Mouse (Mus musculus) cortical plate, adult 2 months (tissue): ENCODE results near the gene Faiml.

Experiments
- CTCF ChIP-seq: fragments of 200-500 bp; IDR thresholded peaks from 2 replicates; pipeline ENCODE4 v1.5.1; 2011; ENCODE audit warnings: mild to moderate bottlenecking, control low read depth, low read length; ENCODE audit not compliant: insufficient read depth; ENCODE audit errors: extremely low read depth
- POLR2A ChIP-seq: fragments of 200-500 bp; IDR thresholded peaks from 2 replicates; pipeline ENCODE4 v1.6.1; 2011; ENCODE audit warnings: mild to moderate bottlenecking, low read length, control low read depth; ENCODE audit not compliant: insufficient read depth; ENCODE audit errors: extremely low read depth

DNA sequence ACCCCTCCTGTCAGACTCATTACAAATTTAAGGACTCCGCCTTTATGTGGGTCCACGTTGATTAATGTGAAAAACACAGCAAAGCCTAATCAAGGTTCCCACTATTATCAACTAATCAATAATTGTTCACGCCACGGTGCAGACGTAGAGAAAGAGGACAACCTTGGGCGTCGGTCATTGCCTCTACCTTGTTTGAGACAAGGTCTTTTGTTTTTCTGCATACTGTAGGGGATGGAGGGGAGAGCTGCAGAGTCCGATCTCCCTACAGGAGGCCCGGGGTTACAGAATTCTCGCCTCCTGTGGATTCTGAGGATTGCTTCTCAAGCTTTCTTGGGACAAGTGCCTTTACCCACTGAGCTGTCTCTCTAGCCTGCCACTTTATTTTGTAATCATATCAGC lies 6.9 kb upstream of the Faiml start:
- no peak for TF ChIP-seq CTCF
- no peak for TF ChIP-seq POLR2A
